ENCODE assay signal across 8 mouse cellular contexts in the genomic region with DNA sequence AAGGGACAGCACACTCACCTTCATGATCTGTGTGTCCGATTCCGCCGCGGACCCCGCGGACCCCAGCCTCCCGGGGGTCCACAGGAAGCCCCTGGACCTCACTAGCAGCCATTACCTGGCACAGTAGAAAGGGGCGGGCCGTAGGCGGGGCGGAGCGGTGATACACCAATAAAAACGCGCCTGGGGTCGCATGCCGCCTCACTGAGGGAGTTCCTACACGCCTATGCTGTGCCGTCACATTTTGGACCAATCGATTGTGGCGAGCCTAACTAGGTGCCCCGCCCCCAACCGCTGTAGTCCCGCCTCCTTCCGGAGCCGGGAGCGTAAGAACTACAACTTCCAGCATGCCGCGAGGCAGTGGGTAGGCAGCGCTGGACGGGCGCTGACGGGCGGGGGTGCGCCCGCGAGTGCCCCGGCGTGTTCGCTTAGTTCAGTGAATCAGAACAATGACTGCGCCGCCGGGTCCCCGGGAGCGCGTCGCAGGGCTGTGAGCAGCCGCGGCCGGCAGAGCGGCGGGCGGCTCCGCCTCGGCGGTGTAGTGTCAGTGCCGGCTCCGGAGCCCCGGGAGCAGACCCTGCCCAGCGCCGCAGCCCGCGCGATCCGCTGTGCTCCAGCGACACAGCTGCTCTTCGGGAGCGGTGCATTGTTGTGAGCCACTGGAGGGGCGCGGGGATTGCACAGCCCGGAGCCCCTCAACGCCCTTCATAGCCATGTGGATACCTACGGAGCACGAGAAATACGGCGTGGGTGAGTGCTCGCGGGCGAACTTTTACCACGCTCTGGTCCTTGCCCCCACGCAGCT. TPM values are rescaled to one million over a fixed set of nuclear protein-coding genes. Genes with fewer than 3 reads are reported as not detected.
DNase-seq lines count a peak whose midpoint lies in the region; ATAC-seq lines count a peak whose summit lies in the region.

A gene (minus strand): TSS at position 255 of the 802 bp plus-strand sequence.
A gene (plus strand): TSS at position 305 of the 802 bp plus-strand sequence.

- 0% methylated on average over 78 of the region's 80 CpGs for WGBS in intestine, embryonic 14.5 days

- ATAC-seq in intestine, embryonic 14.5 days (replicated peaks; ENCODE audit: low FRiP score, low TSS enrichment, low read depth) = peak; percentile 99

- intact Hi-C loops in left cerebral cortex, postnatal 14 days (cut with DNase I) = loop anchor here (2.0 to 10.0 kb wide), 5 partner anchors 56 to 349 kb away; no protein-coding TSS in a partner anchor

- peak within 1 kb of the TSS; percentile 72 for H3K9ac ChIP-seq in intestine, embryonic 14.5 days (ENCODE audit: low read length)

- H3K4me2 ChIP-seq in intestine, embryonic 14.5 days (ENCODE audit: low read length) = peak within 1 kb of the TSS; percentile 81

- DNase-seq in adrenal gland, adult 18-20 months (ENCODE audit: low spot score in 2 of 2) = peak; percentile 95 to 97
- DNase-seq in embryo, embryonic 11 days = peak; percentile 100
- DNase-seq in gastrocnemius, postnatal 25 days = peak; percentile 99
- peak; percentile 98 for DNase-seq in intestine, embryonic 14.5 days (ENCODE audit: low spot score)
- DNase-seq in left cerebral cortex, postnatal 14 days (ENCODE audit: low spot score in 2 of 2) = peak; percentile 99 to 100
- peak; percentile 99 for DNase-seq in mesoderm, embryonic 11.5 days (ENCODE audit: low read depth, low spot score)
- peak; percentile 99 for DNase-seq in right cerebral cortex, postnatal 36 days (ENCODE audit: low spot score in 2 of 2)
- DNase-seq in yolk sac, embryonic 10.5 days (ENCODE audit: low spot score) = peak; percentile 97

- peak within 1 kb of the TSS; percentile 71; the same call in 1 of the 2 replicates for H3K27ac ChIP-seq in intestine, embryonic 14.5 days (ENCODE audit: low read depth)

- H3K27me3 ChIP-seq in intestine, embryonic 14.5 days (replicated peaks; ENCODE audit: control insufficient read depth, insufficient read depth, low read length) = no peaks in the 10 kb centered on the region

- peaks cover 29% of the 10 kb centered on the region for H3K4me1 ChIP-seq in intestine, embryonic 14.5 days (replicated peaks; ENCODE audit: control insufficient read depth, insufficient read depth, low read length)

- H3K4me3 ChIP-seq in intestine, embryonic 14.5 days (ENCODE audit: low read depth, low read length) = peak within 1 kb of the TSS; percentile 87

- H3K9me3 ChIP-seq in intestine, embryonic 14.5 days (ENCODE audit: control insufficient read depth, low read length) = no peaks in the 10 kb centered on the region

- H3K36me3 ChIP-seq in intestine, embryonic 14.5 days (ENCODE audit: control insufficient read depth, insufficient read depth, low read length) = no peaks in the 10 kb centered on the region

RNA-seq across cellular contexts. Expression of the first gene that starts in this region (rescaled TPM):
- total RNA-seq in adrenal gland, adult 18-20 months (2021) = 10 to 100 TPM; 11.6 to 15.2 TPM
- 1 to 10 TPM; 6.9 to 8.2 TPM for total RNA-seq in gastrocnemius, postnatal 25 days (2021)
- polyA plus RNA-seq in intestine, embryonic 14.5 days (2014; fragmentation: Nextera tagmentation; extraction: Ambion mirVana) = 41.9 and 44.3 TPM in 2 replicates
- 10 to 100 TPM; 19.9 to 20.9 TPM for total RNA-seq in left cerebral cortex, postnatal 14 days (2021)

RNA-seq across cellular contexts. Expression of the second gene that starts in this region (rescaled TPM):
- 10 to 100 TPM; 14.0 to 16.3 TPM for total RNA-seq in adrenal gland, adult 18-20 months (2021)
- total RNA-seq in gastrocnemius, postnatal 25 days (2021) = 10 to 100 TPM; 10.9 to 13.3 TPM
- polyA plus RNA-seq in intestine, embryonic 14.5 days (2014; fragmentation: Nextera tagmentation; extraction: Ambion mirVana) = 10.6 and 12.1 TPM in 2 replicates
- 10 to 100 TPM; 86.1 to 86.3 TPM for total RNA-seq in left cerebral cortex, postnatal 14 days (2021)

Comparison
In these comparisons a context has a peak if more than half of its experiments do, and no peak if none do; other contexts are left out.
1. Peak in every context shown above with its lines: DNase-seq, ATAC-seq, H3K4me3 ChIP-seq and H3K27ac ChIP-seq.
2. RNA of the second gene that starts in this region (total RNA-seq): 86.1 to 86.3 TPM in left cerebral cortex, postnatal 14 days; 14.0 to 16.3 TPM in adrenal gland, adult 18-20 months and 10.9 to 13.3 TPM in gastrocnemius, postnatal 25 days; every median in the first group is over 4 times any median in the second.